Mouse (Mus musculus): ENCODE results near the gene Blvrb.

The Blvrb gene

GRCm38 (mm10) chr7:27447419-27448286 lies at the start of gene Blvrb, which contains the start of gene Sptbn4:
Gene Blvrb (plus strand): TSS chr7:27447978.
Gene Sptbn4 (minus strand): TSS chr7:27447686.
- peak; percentile 96 for DNase-seq (ENCODE audit: low spot score)

GRCm38 (mm10) chr7:27400545-27400944 lies 47.2 kb upstream of the Blvrb start:
- no peak for DNase-seq (ENCODE audit: low spot score)

DNA sequence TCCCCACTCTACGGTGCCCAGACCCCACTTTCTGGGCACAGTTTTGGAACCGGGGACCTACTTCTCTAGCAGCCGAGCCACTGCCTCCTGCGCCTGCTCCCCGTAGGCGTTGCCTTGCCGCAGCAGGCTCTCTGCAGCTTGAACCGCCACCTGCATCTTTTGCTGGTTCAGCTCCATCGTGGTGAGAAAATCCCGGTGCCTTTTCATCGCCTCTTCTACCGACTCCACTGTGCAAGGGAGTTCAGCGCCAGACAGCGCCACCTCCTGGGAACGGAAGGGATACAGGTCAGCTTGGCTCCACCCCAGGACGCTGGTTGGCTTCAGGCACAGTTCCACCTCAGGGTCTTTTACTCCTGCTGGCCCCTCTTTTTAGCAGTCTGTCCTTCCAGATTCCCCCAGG lies 45.1 kb upstream of the Blvrb start:
- peak; percentile 48 for DNase-seq (ENCODE audit: low spot score)

DNA sequence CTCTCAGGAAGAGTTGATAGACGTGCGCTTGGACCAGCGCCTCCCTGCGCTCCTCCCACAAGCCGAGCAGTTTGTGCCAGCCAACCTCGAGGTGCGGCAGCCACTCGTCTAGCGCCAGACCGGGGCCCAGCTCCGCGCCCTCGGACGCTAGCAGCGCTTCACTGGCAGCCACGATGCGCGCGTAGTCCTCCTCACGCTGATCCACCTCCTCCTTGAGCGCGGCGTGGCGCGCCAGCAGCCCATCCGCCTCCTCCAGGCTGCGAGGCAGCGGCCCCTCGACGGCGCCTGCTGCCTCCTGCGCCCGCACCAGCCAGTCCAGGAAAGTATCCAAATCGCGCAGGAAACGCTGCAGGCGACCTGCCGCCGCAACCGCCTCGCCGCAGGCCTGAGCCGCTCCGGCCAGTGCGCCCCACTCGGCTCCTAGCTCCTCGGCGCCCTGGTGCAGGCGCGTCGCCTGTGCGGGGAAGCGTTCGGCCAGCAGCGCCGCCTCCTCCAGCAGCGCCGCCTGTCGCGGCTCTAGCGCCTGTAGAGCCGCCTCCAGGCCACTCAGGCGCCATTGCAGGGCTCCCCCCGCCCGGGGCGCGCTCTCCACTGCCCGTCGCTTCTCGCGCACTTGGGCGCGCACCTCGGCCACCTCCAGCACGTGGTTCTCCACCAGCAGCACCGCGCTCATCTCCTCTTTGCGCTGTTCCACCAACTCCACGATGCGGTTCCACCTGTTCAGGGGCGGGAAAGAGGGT lies 43.4 kb upstream of the Blvrb start:
- DNase-seq (ENCODE audit: low spot score) = no peak

DNA sequence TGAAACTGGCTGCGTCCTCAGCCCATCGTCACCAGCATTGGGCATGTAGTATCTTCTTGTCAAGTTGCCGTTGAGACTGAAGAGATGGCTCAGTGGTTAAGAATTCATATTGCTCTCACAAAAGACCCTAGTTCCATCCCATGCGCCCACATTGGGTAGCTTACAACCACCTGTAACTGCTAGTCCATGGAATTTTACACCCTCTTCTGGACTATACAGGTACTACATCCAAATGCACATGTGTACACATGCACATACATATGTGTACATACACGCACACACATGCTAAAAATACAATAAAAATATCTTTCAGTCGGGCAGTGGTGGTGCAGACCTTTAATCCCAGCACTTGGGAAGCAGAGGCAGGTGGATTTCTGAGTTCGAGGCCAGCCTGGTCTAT lies 41.3 kb upstream of the Blvrb start:
- no peak for DNase-seq (ENCODE audit: low spot score)

- DNase-seq (ENCODE audit: low spot score) = no peak
Measured at GRCm38 (mm10) chr7:27407816-27408215, 40.0 kb upstream of the Blvrb start.

- peak; percentile 73 for DNase-seq (ENCODE audit: low spot score)
Measured at GRCm38 (mm10) chr7:27408379-27409176, 39.2 kb upstream of the Blvrb start.

GRCm38 (mm10) chr7:27417151-27417550 lies 30.6 kb upstream of the Blvrb start:
- DNase-seq (ENCODE audit: low spot score) = no peak

DNA sequence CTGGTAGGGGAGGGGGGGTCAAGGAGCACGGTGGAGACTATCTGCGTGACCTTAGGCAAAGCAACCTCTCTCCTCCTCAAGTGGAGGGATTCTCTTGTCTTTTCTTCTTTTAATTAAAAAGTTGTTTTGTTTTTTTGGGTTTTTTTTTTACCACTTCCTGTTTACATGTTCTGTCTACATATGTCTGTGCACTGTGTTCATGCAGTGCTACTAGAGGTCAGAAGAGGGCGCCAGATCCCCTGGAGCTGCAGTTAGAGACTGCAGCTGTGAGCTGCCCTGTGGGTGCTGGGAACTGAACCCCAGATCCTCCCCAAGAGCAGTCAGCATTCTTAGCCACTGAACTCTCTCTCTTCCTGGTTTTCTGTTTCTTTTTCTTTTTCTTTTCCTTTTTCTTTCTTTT lies 28.7 kb upstream of the Blvrb start:
- no peak for DNase-seq (ENCODE audit: low spot score)

DNA sequence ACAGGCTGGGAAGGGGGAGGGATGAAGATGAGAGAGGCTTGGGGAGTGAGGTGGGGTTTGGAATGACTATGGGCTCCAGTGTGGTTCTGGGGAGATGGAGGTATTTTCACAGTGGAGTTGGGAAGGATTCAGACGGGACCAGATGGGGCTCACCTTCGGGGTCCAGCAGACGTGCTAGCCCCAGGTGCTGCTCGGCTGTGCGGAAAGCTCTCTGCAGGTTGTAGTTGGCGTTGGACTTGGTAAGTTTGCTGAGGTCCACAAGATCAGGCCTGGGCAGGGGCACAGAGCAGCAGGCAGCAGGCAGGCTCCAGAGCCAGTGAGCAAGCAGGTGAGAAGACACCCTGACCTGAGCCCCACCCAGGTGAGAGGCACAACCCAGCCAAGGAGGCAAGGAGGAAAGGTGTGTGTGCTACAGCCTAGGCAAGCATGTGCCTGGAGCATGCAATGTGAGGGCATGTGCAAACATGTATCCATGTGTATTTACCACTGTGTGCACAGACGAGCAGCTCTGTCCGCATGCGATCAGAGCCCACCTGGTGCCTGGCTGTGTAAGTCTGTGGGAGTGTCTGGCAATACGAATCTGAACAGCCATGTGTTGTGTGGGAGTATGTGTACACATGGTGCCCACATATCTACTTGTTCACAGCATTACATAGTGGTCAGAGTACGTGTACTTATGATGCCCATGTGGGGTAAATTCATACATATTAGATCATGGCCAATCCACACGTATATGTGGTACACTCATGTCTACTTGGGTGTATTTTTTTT lies 24.0 kb upstream of the Blvrb start:
- DNase-seq (ENCODE audit: low spot score) = no peak

DNA sequence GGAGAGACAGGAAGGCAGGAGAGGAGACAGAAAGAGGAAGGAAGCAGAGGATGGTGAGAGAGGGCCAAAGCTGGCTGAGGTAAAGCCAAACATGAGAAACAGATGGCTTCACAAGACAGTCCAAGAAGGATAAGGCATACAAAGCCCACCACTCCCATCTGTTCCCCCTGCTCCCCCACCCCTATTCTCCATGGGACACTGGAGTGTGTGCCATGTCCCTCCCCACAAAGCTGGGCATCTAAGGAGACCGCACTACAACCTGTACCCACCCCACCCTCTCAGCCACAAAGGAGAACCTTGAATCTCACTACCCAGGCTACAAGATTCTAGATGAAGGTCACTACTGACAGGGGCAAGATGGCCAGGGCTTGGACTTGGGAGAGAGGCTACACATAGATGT lies 20.4 kb upstream of the Blvrb start:
- DNase-seq (ENCODE audit: low spot score) = no peak

- DNase-seq (ENCODE audit: low spot score) = no peak
Measured at GRCm38 (mm10) chr7:27428002-27428401, 19.8 kb upstream of the Blvrb start.

DNA sequence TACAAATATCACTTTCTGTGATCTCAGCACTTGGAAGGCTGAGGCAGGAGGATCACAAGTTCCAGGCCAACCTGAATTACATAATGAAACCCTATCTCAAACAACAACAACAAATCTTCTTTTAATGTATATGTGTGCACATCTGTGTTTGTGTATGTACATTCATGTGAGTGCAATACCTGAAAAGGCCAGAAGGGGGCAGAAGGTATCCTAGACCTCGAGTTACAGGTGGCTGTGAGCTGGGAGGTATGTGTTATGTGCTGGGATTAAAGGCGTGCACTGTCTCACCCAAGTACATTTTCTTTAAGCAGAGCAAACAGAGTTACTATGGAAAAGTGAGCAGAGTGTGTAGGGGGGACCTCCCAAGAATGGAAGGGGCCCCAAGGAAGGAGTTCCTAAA lies 18.6 kb upstream of the Blvrb start:
- no peak for DNase-seq (ENCODE audit: low spot score)

DNA sequence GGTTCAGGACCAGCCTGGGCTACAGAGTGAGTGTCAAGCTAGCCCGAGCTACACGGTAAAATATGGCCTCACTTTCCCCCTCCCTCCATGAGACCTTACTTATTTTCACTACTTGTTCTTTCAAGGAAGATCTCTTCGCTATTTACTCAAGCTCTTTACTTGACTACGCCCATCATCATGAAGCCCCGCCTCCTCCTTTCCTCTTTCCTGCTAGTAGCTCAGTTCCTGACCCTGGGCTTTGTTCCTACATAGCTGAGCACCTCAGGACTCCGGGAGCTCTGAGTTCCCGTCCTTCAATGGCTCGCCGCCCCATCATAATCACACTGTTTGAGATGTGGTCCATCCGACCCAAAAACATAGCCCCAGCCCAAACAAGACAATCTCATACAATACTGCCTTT lies 14.4 kb upstream of the Blvrb start:
- no peak for DNase-seq (ENCODE audit: low spot score)

- DNase-seq (ENCODE audit: low spot score) = no peak
Measured at GRCm38 (mm10) chr7:27433794-27434193, 14.0 kb upstream of the Blvrb start.

GRCm38 (mm10) chr7:27437544-27437943 lies 10.2 kb upstream of the Blvrb start:
- DNase-seq (ENCODE audit: low spot score) = no peak

DNA sequence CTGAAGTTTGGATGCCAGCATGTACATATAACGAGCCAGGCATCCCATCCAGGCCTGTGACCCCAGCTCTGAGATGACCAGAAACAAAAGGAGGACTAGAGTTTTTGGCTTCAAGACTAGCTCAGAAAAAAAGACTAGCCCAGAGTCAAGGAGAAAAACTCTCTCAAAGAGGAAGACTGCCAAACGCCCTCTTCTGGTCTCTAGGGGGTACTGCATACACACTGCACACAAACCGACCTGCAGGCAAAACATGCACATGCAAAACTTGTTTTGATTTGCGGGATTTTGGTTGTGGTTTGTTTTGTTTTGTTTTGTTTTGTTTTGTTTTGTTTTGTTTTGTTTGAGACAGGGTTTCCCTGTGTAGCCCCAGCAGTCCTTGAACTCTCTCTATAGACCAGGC lies 7.8 kb upstream of the Blvrb start:
- DNase-seq (ENCODE audit: low spot score) = no peak

DNA sequence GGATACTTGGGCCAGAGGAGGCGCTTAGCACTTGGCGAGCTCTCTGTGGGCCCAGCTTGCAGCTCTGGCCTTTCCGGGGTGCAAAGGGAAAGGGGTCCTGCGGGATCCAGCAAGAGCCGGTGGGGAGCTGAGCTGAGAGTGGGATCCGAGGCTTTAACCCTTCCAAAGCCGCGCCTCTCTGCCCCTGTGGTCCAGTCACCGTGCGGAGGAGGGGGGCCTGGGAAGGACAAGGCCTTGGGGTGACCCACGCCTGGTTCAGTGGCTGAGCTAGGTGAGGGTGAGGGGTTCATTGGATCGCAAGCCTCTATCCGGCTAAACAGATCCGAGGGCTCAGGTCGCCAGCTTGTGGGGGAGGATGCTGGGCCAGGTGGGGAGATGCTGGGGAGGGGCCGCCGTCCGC lies 1.7 kb upstream of the Blvrb start:
- no peak for DNase-seq (ENCODE audit: low spot score)

GRCm38 (mm10) chr7:27446521-27447418 lies 1.0 kb upstream of the Blvrb start:
- no peak for DNase-seq (ENCODE audit: low spot score)

GRCm38 (mm10) chr7:27448421-27449206 lies 836 bp downstream of the Blvrb start:
- no peak for DNase-seq (ENCODE audit: low spot score)
